Mouse (Mus musculus) adrenal gland, adult 2 months (tissue): ENCODE measurements around the gene Ints3. TPM values are rescaled to one million over a fixed set of nuclear protein-coding genes. Genes with fewer than 3 reads are reported as not detected.
"Not testable (repeated sequence)": the region's sequence is repeated elsewhere in the genome, so short reads cannot be mapped to it uniquely, and the experiment has no call there.

Source experiments
- DNase-seq: peaks from one replicate; pipeline ENCODE4 v3.0.0; 2021
- polyA plus RNA-seq: library from polyadenylated mRNA; depleted of rRNA; stranded (reverse); fragments of >200 nt; gene quantifications from 2 replicates; pipeline ENCODE4 v1.2.3, GENCODE M21; 2012; rRNA removed
- total RNA-seq, 2 experiments: library from RNA; stranded (reverse); gene quantifications; 2 replicates each; pipeline ENCODE4 v1.2.3; 2021

The Ints3 gene
- total and polyA plus RNA-seq, 3 experiments = 40.2 to 90.6 (median 81.0) TPM

DNA sequence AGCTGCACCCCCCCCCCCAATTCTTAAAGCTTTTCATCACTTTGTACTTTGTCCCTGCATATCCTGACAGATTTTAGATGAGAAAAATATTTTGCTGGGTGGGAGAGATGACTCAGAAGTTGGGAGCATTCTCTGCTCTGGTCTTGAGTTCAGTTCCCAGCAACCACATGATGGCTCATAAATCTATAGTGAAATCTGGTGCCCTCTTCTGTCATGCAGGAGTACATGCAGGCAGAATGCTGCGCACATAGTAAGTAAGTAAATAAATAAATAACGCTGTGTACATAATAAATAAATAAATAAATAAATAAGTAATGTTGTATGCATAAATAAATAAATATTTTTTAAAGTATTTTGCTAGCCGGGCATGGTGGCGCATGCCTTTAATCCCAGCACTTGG lies 85.6 kb downstream of the Ints3 start:
- no peak for DNase-seq

DNA sequence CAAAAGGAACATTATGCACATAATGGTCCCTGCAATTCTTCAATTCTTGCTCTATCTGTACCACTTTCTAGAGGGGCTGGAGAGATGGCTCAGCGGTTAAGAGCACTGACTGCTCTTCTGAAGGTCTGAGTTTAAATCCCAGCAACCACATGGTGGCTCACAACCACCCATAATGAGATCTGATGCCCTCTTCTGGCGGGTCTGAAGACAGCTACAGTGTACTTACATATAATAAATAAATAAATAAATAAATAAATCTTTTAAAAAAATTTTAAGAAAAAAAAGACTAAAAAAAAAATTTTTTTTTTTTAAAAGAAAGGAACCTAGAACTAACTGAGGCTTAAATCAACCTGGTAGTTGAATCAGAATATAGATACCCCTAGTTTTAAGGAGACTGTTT lies 90.6 kb downstream of the Ints3 start:
- DNase-seq = not testable (repeated sequence)

Other genes with a start within 250 kb of the Ints3 start
- gene Rps27, start 220.0 kb downstream of the Ints3 start, total RNA-seq = 1,000 to 10,000 TPM; 2,025 to 2,159 TPM
- 179 and 206 TPM in 2 replicates for gene Rps27, start 220.0 kb downstream of the Ints3 start, polyA plus RNA-seq
- 10 to 100 TPM; 24.4 to 33.6 TPM for gene Rab13, start 219.9 kb downstream of the Ints3 start, total RNA-seq
- 14.3 and 22.0 TPM in 2 replicates for gene Rab13, start 219.9 kb downstream of the Ints3 start, polyA plus RNA-seq
- 10 to 100 TPM; 57.9 to 69.1 TPM for gene Jtb, start 202.0 kb downstream of the Ints3 start, total RNA-seq
- 182 and 198 TPM in 2 replicates for gene Jtb, start 202.0 kb downstream of the Ints3 start, polyA plus RNA-seq
- gene Creb3l4, start 190.1 kb downstream of the Ints3 start, total RNA-seq = 1 to 10 TPM in 1 of 2 experiments, under 1 TPM in 1; 0.61 to 1.2 TPM
- 0.28 and 0.61 TPM in 2 replicates for gene Creb3l4, start 190.1 kb downstream of the Ints3 start, polyA plus RNA-seq
- gene Slc39a1, start 185.4 kb downstream of the Ints3 start, total RNA-seq = 100 to 1,000 TPM; 124 to 160 TPM
- 93.2 and 105 TPM in 2 replicates for gene Slc39a1, start 185.4 kb downstream of the Ints3 start, polyA plus RNA-seq
- gene Crtc2, start 179.5 kb downstream of the Ints3 start, total RNA-seq = 10 to 100 TPM; 41.5 to 46.5 TPM
- gene Crtc2, start 179.5 kb downstream of the Ints3 start, polyA plus RNA-seq = 60.1 and 74.9 TPM in 2 replicates
- 1 to 10 TPM; 7.8 to 7.9 TPM for gene Dennd4b, start 168.4 kb downstream of the Ints3 start, total RNA-seq
- 27.9 and 28.6 TPM in 2 replicates for gene Dennd4b, start 168.4 kb downstream of the Ints3 start, polyA plus RNA-seq
- gene Gatad2b, start 140.4 kb downstream of the Ints3 start, total RNA-seq = 10 to 100 TPM; 54.8 to 72.5 TPM
- gene Gatad2b, start 140.4 kb downstream of the Ints3 start, polyA plus RNA-seq = 15.0 and 20.1 TPM in 2 replicates
- gene Slc27a3, start 43.7 kb downstream of the Ints3 start, total RNA-seq = 100 to 1,000 TPM in 1 of 2 experiments, 10 to 100 TPM in 1; 66.9 to 196 TPM
- gene Slc27a3, start 43.7 kb downstream of the Ints3 start, polyA plus RNA-seq = 384 and 508 TPM in 2 replicates
- 100 to 1,000 TPM; 193 to 290 TPM for gene Npr1, start 32.2 kb upstream of the Ints3 start, total RNA-seq
- gene Npr1, start 32.2 kb upstream of the Ints3 start, polyA plus RNA-seq = 367 and 435 TPM in 2 replicates
- gene Ilf2, start 42.5 kb upstream of the Ints3 start, total RNA-seq = 10 to 100 TPM; 52.3 to 54.4 TPM
- 8.6 and 10.2 TPM in 2 replicates for gene Ilf2, start 42.5 kb upstream of the Ints3 start, polyA plus RNA-seq
- gene Snapin, start 57.4 kb upstream of the Ints3 start, total RNA-seq = 10 to 100 TPM; 72.1 to 73.8 TPM
- 23.8 and 32.5 TPM in 2 replicates for gene Snapin, start 57.4 kb upstream of the Ints3 start, polyA plus RNA-seq
- gene Chtop, start 75.9 kb upstream of the Ints3 start, total RNA-seq = 100 to 1,000 TPM; 105 to 110 TPM
- gene Chtop, start 75.9 kb upstream of the Ints3 start, polyA plus RNA-seq = 34.5 and 37.2 TPM in 2 replicates
- 100 to 1,000 TPM; 199 to 282 TPM for gene S100a1, start 80.8 kb upstream of the Ints3 start, total RNA-seq
- 81.4 and 98.2 TPM in 2 replicates for gene S100a1, start 80.8 kb upstream of the Ints3 start, polyA plus RNA-seq
- gene S100a13, start 80.8 kb upstream of the Ints3 start, total RNA-seq = 10 to 100 TPM; 28.5 to 51.2 TPM
- 19.7 and 26.7 TPM in 2 replicates for gene S100a13, start 80.8 kb upstream of the Ints3 start, polyA plus RNA-seq
- gene S100a14, start 93.2 kb upstream of the Ints3 start, total RNA-seq = under 1 TPM in 1 of 2 experiments, not detected in 1; 0.31 TPM
- not detected in 2 replicates for gene S100a14, start 93.2 kb upstream of the Ints3 start, polyA plus RNA-seq
- 10 to 100 TPM; 63.5 to 70.4 TPM for gene S100a16, start 103.6 kb upstream of the Ints3 start, total RNA-seq
- gene S100a16, start 103.6 kb upstream of the Ints3 start, polyA plus RNA-seq = 84.6 and 86.1 TPM in 2 replicates
- under 1 TPM in 1 of 2 experiments, not detected in 1; 0.66 TPM for gene S100a3, start 127.0 kb upstream of the Ints3 start, total RNA-seq
- 0.46 TPM in 1 of 2 replicates, not detected in the other for gene S100a3, start 127.0 kb upstream of the Ints3 start, polyA plus RNA-seq
- not detected for gene S100a2, start 156.6 kb upstream of the Ints3 start, total RNA-seq
- not detected in 2 replicates for gene S100a2, start 156.6 kb upstream of the Ints3 start, polyA plus RNA-seq
- gene Gm42674, start 168.3 kb upstream of the Ints3 start, total RNA-seq = not detected
- gene Gm42674, start 168.3 kb upstream of the Ints3 start, polyA plus RNA-seq = not detected in 2 replicates
- gene S100a4, start 170.1 kb upstream of the Ints3 start, total RNA-seq = 10 to 100 TPM in 1 of 2 experiments, 1 to 10 TPM in 1; 3.1 to 20.7 TPM
- gene S100a4, start 170.1 kb upstream of the Ints3 start, polyA plus RNA-seq = 0.88 and 1.0 TPM in 2 replicates
- not detected for gene S100a5, start 174.9 kb upstream of the Ints3 start, total RNA-seq
- not detected in 2 replicates for gene S100a5, start 174.9 kb upstream of the Ints3 start, polyA plus RNA-seq
- gene S100a6, start 179.3 kb upstream of the Ints3 start, total RNA-seq = 100 to 1,000 TPM in 1 of 2 experiments, 10 to 100 TPM in 1; 29.3 to 101 TPM
- gene S100a6, start 179.3 kb upstream of the Ints3 start, polyA plus RNA-seq = 43.4 and 55.2 TPM in 2 replicates
- under 1 TPM; 0.43 to 0.45 TPM for gene S100a7a, start 220.4 kb upstream of the Ints3 start, total RNA-seq
- 0.12 and 0.21 TPM in 2 replicates for gene S100a7a, start 220.4 kb upstream of the Ints3 start, polyA plus RNA-seq
- gene S100a8, start 235.4 kb upstream of the Ints3 start, total RNA-seq = 1 to 10 TPM; 3.2 to 3.6 TPM
- gene S100a8, start 235.4 kb upstream of the Ints3 start, polyA plus RNA-seq = not detected in 2 replicates